Mouse (Mus musculus) granulocyte monocyte progenitor cell, adult 5-6 weeks (primary cell): ENCODE results near the gene Acadsb. TPM values are rescaled to one million over a fixed set of nuclear protein-coding genes. Genes with fewer than 3 reads are reported as not detected.
"Not testable (repeated sequence)": the region's sequence is repeated elsewhere in the genome, so short reads cannot be mapped to it uniquely, and the experiment has no call there.

Source experiments
- ATAC-seq: replicated peaks from 2 replicates; pipeline ENCODE4 v1.8.0; 2016; ENCODE audit warnings: mild to moderate bottlenecking, moderate TSS enrichment, inconsistent platforms; ENCODE audit not compliant: poor library complexity, severe bottlenecking
- total RNA-seq, 2 experiments: library from RNA; stranded (forward) in 1 of 2; stranded (reverse) in 1 of 2; fragments of 200-712, 200-1000 nt in 1 of 2; fragments of >200 nt in 1 of 2; fragmentation: Nextera tagmentation in 1 of 2; gene quantifications; 2 replicates each; pipeline ENCODE4 v1.2.3; 2014 to 2017

Acadsb gene
- 18.3 and 35.0 TPM in 2 replicates for total RNA-seq (2014; fragmentation: Nextera tagmentation)
- total RNA-seq (2017), result 62.5 and 69.5 TPM in 2 replicates

GRCm38 (mm10) chr7:131410416-131411058 lies at the start of gene Acadsb, which contains the start of gene Ikzf5:
Acadsb (plus strand) TSS chr7:131410601.
Ikzf5 (minus strand) TSS chr7:131410521.
- ATAC-seq, result peak; percentile 99

- ATAC-seq, result peak; percentile 59
Measured at GRCm38 (mm10) chr7:131362269-131362614, 48.2 kb upstream of the Acadsb start.

GRCm38 (mm10) chr7:131362615-131363300 lies 47.6 kb upstream of the Acadsb start, which contains the start of gene 2310057M21Rik:
2310057M21Rik (minus strand) TSS chr7:131362759.
- peak; percentile 91 for ATAC-seq

GRCm38 (mm10) chr7:131364131-131364530 lies 46.3 kb upstream of the Acadsb start:
- no peak for ATAC-seq

GRCm38 (mm10) chr7:131370648-131371469 lies 39.5 kb upstream of the Acadsb start, which contains the start of gene Pstk:
Pstk (plus strand) TSS chr7:131371141.
- peak; percentile 93 for ATAC-seq

GRCm38 (mm10) chr7:131371470-131371860 lies 38.9 kb upstream of the Acadsb start:
- no peak for ATAC-seq

- ATAC-seq, result peak; percentile 62
Measured at GRCm38 (mm10) chr7:131371880-131372651, 38.3 kb upstream of the Acadsb start.

- not testable (repeated sequence) for ATAC-seq
Measured at GRCm38 (mm10) chr7:131391761-131392160, 18.6 kb upstream of the Acadsb start.

- ATAC-seq, result no peak
Measured at GRCm38 (mm10) chr7:131409321-131409987, 947 bp upstream of the Acadsb start.

- peak; percentile 38; the same call in 1 of the 2 replicates for ATAC-seq
Measured at GRCm38 (mm10) chr7:131409988-131410385, 414 bp upstream of the Acadsb start.

- ATAC-seq, result 0 out of 2 replicates have a peak, but pooled peaks have one; percentile 8
Measured at GRCm38 (mm10) chr7:131411221-131411940, 980 bp downstream of the Acadsb start.

- ATAC-seq, result no peak
Measured at GRCm38 (mm10) chr7:131411941-131412270, 1.5 kb downstream of the Acadsb start.

- not testable (repeated sequence) for ATAC-seq
Measured at GRCm38 (mm10) chr7:131416742-131417141, 6.3 kb downstream of the Acadsb start.

GRCm38 (mm10) chr7:131417605-131418004 lies 7.2 kb downstream of the Acadsb start:
- ATAC-seq, result no peak

GRCm38 (mm10) chr7:131424912-131425311 lies 14.5 kb downstream of the Acadsb start:
- ATAC-seq, result no peak

- no peak for ATAC-seq
Measured at GRCm38 (mm10) chr7:131427331-131427730, 16.9 kb downstream of the Acadsb start.

GRCm38 (mm10) chr7:131432244-131432643 lies 21.8 kb downstream of the Acadsb start:
- ATAC-seq, result peak; percentile 52; the same call in 1 of the 2 replicates

- no peak for ATAC-seq
Measured at GRCm38 (mm10) chr7:131434276-131434675, 23.9 kb downstream of the Acadsb start.

GRCm38 (mm10) chr7:131437051-131437450 lies 26.6 kb downstream of the Acadsb start:
- ATAC-seq, result no peak
